Mouse (Mus musculus) hematopoietic multipotent progenitor cell, adult 10-12 weeks (in vitro differentiated cells): Measurements from ENCODE around the gene Wdfy1. TPM values are rescaled to one million over a fixed set of nuclear protein-coding genes. Genes with fewer than 3 reads are reported as not detected.

Experiments
- polyA plus RNA-seq: library from polyadenylated mRNA; stranded (reverse); fragments of >175 nt; gene quantifications from 2 replicates; pipeline ENCODE4 v1.2.3, GENCODE M21; 2012; ENCODE audit warnings: low replicate concordance

Wdfy1 gene
- 62.2 and 114 TPM in 2 replicates for polyA plus RNA-seq

GRCm38 (mm10) chr1:79775927-79776458 lies at the start of gene Wdfy1, which contains the start of gene Mrpl44:
Wdfy1 (minus strand) TSS chr1:79776143.
Mrpl44 (plus strand) TSS chr1:79776018.

GRCm38 (mm10) chr1:79671543-79672337 lies 104.2 kb downstream of the Wdfy1 start, which contains the start of gene Ap1s3:
Ap1s3 (minus strand) TSS chr1:79671972.

Other genes with a start within 250 kb of the Wdfy1 start
- 10.2 and 44.4 TPM in 2 replicates for gene Ap1s3, start 104.2 kb downstream of the Wdfy1 start, polyA plus RNA-seq
- gene Mrpl44, start 125 bp downstream of the Wdfy1 start, polyA plus RNA-seq = 14.7 and 18.2 TPM in 2 replicates
- 0.80 and 1.1 TPM in 2 replicates for gene Serpine2, start 85.0 kb upstream of the Wdfy1 start, polyA plus RNA-seq